Mouse (Mus musculus) intestine, embryonic 16.5 days (tissue): ENCODE measurements around the gene Gnl1. TPM values are rescaled to one million over a fixed set of nuclear protein-coding genes. Genes with fewer than 3 reads are reported as not detected.

Source experiments
- ATAC-seq: fragments of 200-750 bp; cut with Nextera tagmentation; 2 replicates; pipeline ENCODE4 v1.8.0; 2017; ENCODE audit warnings: moderate TSS enrichment, moderate library complexity
- H3K27ac ChIP-seq: fragments of 300-500 bp; sonication (generic); 2 replicates; pipeline ENCODE4 v1.5.1; 2014; ENCODE audit warnings: mild to moderate bottlenecking, low read length
- H3K27me3 ChIP-seq: fragments of 300-500 bp; sonication (generic); replicated peaks from 2 replicates; pipeline ENCODE4 v1.6.1; 2014; ENCODE audit warnings: low read length, control low read depth, mixed read lengths; ENCODE audit not compliant: control insufficient read depth, insufficient read depth
- H3K36me3 ChIP-seq: fragments of 300-500 bp; sonication (generic); 2 replicates; pipeline ENCODE4 v1.6.1; 2014; ENCODE audit warnings: low read length, control low read depth; ENCODE audit not compliant: control insufficient read depth, insufficient read depth
- H3K4me1 ChIP-seq: fragments of 300-500 bp; sonication (generic); 2 replicates; pipeline ENCODE4 v1.6.1; 2014; ENCODE audit warnings: low read length, control low read depth, mixed read lengths; ENCODE audit not compliant: control insufficient read depth, insufficient read depth
- H3K4me2 ChIP-seq: fragments of 300-500 bp; sonication (generic); 2 replicates; pipeline ENCODE4 v1.6.1; 2014; ENCODE audit warnings: low read depth, low read length, control low read depth
- H3K4me3 ChIP-seq: fragments of 300-500 bp; sonication (generic); 2 replicates; pipeline ENCODE4 v1.5.1; 2014; ENCODE audit warnings: mild to moderate bottlenecking, low read length
- H3K9ac ChIP-seq: fragments of 300-500 bp; sonication (generic); 2 replicates; pipeline ENCODE4 v1.6.1; 2014; ENCODE audit warnings: low read depth, low read length
- H3K9me3 ChIP-seq: fragments of 300-500 bp; sonication (generic); 2 replicates; pipeline ENCODE4 v1.6.1; 2016; ENCODE audit warnings: low read length, control low read depth; ENCODE audit not compliant: control insufficient read depth
- WGBS: fragments of 180-500 bp; shearing (Covaris S2); extraction: QIAGEN DNeasy Blood & Tissue Kit; methylation state at CpG from one replicate; pipeline ENCODE4 v1.1.7; 2014; 5-methylcytosine and 5-hydroxymethylcytosine counted together
- polyA plus RNA-seq: library from polyadenylated mRNA; unstranded; fragments of >200 nt; fragmentation: Nextera tagmentation; extraction: Ambion mirVana; gene quantifications from 2 replicates; pipeline ENCODE4 v1.2.1, GENCODE M21; 2015

Gnl1 gene
- polyA plus RNA-seq, 1 experiment from 2014 or later = 35.8 TPM

DNA sequence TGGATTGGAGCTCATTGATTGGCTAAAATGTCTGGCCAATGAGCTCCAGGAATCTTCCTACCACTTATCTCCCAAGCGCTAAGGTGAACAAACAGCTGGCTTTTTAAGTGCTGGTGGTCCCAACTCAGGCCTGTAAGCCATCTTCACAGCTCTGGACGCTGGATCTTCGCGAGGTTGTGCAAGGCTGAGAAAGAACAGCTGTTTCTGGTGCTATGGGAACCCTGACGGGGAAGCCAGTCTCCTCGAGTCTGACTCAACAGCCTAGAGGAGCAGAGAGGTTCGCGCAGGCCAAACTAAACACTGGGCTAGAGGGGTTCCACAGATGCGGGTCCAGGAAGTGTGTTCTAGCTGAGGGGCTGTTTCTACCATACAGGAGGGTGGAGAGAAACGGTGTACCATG is 12.1 kb downstream of the Gnl1 start:
- Histone ChIP-seq H3K4me3 (no peak overlapping the region), H3K9me3 (no peaks in the 10 kb centered on the region), H3K4me1 (peaks cover 7% of the 10 kb centered on the region; the same call in 1 of the 2 replicates), H3K27ac (no peak overlapping the region), H3K4me2 (no peak overlapping the region), H3K9ac (no peak overlapping the region), H3K36me3 (peaks cover 4% of the 10 kb centered on the region; the same call in 1 of the 2 replicates), H3K27me3 (no peaks in the 10 kb centered on the region)
- 28% methylated on average over 10 of the region's 10 CpGs for WGBS
- ATAC-seq = no peak

DNA sequence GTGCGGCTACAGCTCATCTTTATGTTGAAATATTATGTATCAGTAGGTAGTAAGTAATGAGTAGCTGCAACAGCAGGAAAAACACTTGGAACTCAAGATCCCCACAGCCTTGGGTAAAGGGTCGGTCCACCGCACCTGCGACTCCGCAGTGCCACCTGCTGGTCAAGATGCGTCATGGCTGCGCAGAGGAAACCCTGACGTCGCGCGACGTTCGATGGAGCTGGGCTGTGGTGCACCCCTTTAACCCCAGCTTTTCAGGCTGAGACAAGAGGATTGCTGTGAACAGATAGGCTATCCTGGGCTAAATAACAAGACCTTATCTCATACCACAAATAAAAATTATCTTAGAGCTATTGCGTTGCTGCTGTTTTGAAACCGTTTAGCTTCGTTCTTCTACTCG is 14.0 kb downstream of the Gnl1 start:
- peak overlapping the region; percentile 51 for H3K4me2 ChIP-seq
- peak overlapping the region; percentile 29 for H3K4me3 ChIP-seq
- no peaks in the 10 kb centered on the region for H3K36me3 ChIP-seq
- H3K9ac ChIP-seq = no peak overlapping the region
- H3K4me1 ChIP-seq = peaks cover 7% of the 10 kb centered on the region; the same call in 1 of the 2 replicates
- peak; percentile 63 for ATAC-seq
- no peaks in the 10 kb centered on the region for H3K27me3 ChIP-seq
- no peaks in the 10 kb centered on the region for H3K9me3 ChIP-seq
- H3K27ac ChIP-seq = no peak overlapping the region
- 6% methylated on average over 17 of the region's 17 CpGs for WGBS

DNA sequence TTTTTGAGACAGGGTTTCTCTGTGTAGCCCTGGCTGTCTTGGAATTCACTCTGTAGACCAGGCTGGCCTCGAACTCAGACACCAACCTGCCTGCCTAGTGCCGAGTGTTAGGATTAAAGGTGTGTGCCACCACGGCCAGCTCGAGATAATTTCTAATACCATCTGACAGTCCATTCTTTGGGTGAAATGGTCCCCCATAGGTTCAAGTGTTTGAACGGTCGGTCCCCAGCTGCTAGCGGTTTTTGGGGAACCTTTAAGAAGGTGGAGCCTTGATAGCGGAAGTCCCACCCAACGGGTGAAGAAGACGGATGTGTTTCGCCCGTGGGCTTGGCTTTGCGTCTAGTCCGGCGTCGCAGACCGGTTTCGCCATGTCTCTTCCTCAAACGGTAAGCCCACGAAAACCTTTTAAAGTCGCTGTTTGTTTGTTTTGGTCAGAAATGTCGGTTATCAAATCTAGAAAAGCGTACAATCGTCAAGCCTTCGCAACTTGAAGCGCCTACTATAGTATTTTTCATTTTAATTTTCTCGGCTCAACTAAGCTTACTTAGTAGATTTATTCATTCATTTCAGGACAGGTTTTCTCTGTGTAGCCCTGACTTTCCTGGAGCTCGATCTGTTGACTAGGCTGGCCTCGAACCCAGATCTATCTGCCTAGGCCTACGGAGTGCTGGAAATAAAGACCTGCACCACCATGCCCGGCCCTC is 14.7 kb downstream of the Gnl1 start:
- H3K4me2 ChIP-seq = peak overlapping the region; percentile 63
- no peaks in the 10 kb centered on the region for H3K27me3 ChIP-seq
- WGBS = 4% methylated on average over 31 of the region's 31 CpGs
- H3K4me3 ChIP-seq = peak overlapping the region; percentile 55
- 0 out of 2 replicates have a peak overlapping the region, but pooled peaks have one; percentile 12 for H3K27ac ChIP-seq
- peaks cover 7% of the 10 kb centered on the region; the same call in 1 of the 2 replicates for H3K4me1 ChIP-seq
- H3K36me3 ChIP-seq = no peaks in the 10 kb centered on the region
- peak; percentile 69 for ATAC-seq
- no peaks in the 10 kb centered on the region for H3K9me3 ChIP-seq
- peak overlapping the region; percentile 51 for H3K9ac ChIP-seq

DNA sequence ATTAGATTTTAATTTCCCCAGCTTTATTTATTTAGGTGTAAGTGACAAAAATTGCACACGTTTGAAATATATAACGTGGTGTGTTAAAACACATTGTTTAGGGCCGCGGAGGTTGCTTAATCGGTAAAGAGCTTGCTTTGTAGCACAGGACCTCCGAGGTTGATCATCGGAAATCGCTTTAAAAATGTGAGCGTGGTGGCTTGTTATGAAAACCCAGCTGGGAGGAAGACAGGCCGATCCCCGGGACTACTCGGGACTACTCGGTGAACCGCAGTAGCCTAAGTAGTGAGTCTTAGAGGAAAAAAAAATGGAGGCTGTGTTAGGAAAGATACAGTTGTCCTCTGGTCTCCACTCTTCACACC is 15.2 kb downstream of the Gnl1 start:
- Histone ChIP-seq H3K4me3 (peak overlapping the region; percentile 55), H3K27ac (no peak overlapping the region), H3K36me3 (no peaks in the 10 kb centered on the region), H3K9ac (peak overlapping the region; percentile 51), H3K4me2 (peak overlapping the region; percentile 63), H3K27me3 (no peaks in the 10 kb centered on the region), H3K4me1 (peaks cover 7% of the 10 kb centered on the region; the same call in 1 of the 2 replicates), H3K9me3 (no peaks in the 10 kb centered on the region)
- ATAC-seq = no peak
- WGBS = 1% methylated on average over 14 of the region's 14 CpGs

DNA sequence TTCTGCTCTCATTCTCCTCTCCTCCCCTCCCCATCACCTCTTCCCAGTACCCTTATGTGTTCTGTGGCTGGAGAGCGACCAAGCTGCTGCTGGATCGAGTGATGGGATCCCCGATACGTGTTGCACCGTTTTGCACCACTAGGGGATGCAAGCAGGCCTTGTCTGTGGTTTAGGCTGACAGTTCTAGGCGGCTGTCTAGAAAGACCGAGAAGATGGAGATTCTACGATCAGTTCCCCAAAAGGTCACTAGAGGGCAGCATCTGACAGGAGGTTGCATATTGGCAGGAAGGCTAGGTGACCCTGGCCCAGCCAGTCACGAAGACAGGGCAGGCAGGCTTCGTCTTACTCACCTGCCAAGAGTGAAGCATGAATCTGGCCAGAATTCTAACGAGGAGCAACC is 17.3 kb downstream of the Gnl1 start:
- H3K9ac ChIP-seq = no peak overlapping the region
- H3K36me3 ChIP-seq = no peaks in the 10 kb centered on the region
- under 1% methylated on average over 11 of the region's 11 CpGs for WGBS
- no peaks in the 10 kb centered on the region for H3K9me3 ChIP-seq
- peaks cover 12% of the 10 kb centered on the region; the same call in 1 of the 2 replicates for H3K4me1 ChIP-seq
- H3K4me2 ChIP-seq = no peak overlapping the region
- no peaks in the 10 kb centered on the region for H3K27me3 ChIP-seq
- ATAC-seq = peak; percentile 64
- H3K27ac ChIP-seq = no peak overlapping the region
- no peak overlapping the region for H3K4me3 ChIP-seq

DNA sequence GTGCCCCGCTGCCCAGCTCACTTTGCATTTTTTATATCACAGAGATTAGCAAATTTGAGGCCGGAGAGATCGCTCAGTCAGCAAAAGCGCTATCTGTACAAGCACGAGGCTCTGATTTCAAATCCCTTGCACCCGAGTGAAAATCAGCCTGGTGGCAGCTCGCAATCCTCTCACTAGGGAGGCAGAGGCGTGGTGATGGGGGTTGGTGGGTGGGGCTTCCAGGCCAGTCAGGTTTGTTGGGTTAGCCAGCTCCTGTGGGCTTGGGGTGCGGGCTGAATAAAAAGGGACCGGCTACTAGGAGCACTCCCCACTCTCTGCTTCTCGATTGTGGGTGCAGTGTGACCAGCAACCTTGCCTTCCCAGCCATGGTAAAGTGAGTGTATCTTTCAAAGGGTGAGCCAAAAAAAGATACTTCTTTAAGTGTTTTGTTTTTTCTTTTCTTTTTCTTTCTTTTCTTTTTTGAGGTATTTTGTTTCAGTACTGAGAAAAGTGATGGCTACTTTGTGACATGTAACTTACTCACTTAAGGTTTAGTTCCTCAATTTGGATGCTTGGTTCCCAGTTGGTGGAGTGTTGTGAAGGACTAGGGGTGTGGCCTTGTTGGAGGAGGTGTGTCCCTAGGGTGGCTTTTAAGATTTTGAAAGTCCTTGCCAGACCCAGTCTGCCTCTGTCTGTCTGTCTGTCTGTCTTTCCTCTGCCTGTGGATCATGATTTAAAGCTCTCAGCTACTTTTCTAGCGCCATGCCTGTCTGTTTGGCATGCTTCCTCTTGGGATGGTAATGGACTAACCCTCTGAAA is 18.3 kb downstream of the Gnl1 start:
- no peak for ATAC-seq
- Histone ChIP-seq H3K27ac (no peak overlapping the region), H3K36me3 (no peaks in the 10 kb centered on the region), H3K4me1 (peaks cover 11% of the 10 kb centered on the region; the same call in 1 of the 2 replicates), H3K9me3 (no peaks in the 10 kb centered on the region; the same call in 1 of the 2 replicates), H3K9ac (no peak overlapping the region), H3K4me3 (no peak overlapping the region), H3K27me3 (no peaks in the 10 kb centered on the region), H3K4me2 (no peak overlapping the region)
- WGBS = 63% methylated on average over 12 of the region's 12 CpGs

DNA sequence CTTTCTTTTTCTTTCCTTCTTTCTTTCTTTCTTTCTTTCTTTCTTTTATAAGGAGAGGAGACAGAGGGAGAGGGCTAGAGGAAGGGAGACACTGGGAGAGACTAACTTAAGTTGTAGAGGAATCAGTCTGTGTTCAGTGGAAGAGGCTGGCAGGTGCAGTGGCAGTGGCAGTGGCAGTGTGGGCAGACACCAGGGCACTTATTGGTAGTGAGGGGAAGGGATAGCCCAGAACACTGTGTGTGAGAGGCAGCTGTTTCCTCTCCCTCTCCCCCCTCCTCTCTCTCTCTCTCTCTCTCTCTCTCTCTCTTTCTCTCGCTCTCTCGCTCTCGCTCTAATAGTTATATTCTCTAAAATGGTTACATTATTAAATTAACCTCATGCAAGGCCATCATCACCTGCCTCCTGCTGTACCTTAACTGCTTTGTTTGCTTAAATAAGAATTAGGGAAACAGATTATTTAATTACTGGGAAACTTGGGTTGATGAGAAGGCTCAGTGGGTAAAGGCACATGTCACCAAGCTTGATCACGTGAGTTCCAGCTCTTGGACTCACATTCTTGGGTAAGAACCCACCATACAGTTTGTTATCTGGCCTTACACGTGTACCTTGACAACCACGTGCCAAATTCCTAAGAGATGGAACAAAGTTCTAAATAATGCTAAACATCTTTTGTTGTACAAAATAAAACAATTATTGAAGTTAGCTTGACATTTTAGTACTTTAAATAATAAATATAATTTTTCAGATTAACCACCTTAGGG is 19.1 kb downstream of the Gnl1 start:
- no peak overlapping the region for H3K27ac ChIP-seq
- no peak for ATAC-seq
- H3K9ac ChIP-seq = no peak overlapping the region
- no peak overlapping the region for H3K4me2 ChIP-seq
- H3K36me3 ChIP-seq = no peaks in the 10 kb centered on the region
- no peaks in the 10 kb centered on the region for H3K27me3 ChIP-seq
- no peak overlapping the region for H3K4me3 ChIP-seq
- peaks cover 11% of the 10 kb centered on the region; the same call in 1 of the 2 replicates for H3K4me1 ChIP-seq
- H3K9me3 ChIP-seq = no peaks in the 10 kb centered on the region; the same call in 1 of the 2 replicates
- WGBS = 86% methylated on average over 6 of the region's 6 CpGs

DNA sequence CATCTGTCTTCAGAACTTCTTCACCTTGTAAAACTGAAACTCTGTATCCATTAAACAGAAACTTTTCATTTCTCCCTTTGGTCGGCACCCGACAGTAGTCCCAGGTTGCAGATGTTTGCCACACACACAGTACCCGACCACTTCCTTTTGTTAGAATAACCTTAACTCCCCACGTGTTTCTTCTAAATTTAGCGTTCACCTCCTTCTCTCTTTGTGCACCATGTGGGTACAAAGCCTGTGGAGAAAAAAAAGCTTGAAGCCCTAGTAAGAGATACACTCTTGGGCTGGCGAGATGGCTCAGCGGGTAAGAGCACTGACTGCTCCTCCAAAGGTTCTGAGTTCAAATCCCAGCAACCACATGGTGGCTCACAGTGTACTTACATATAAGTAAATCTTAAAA is 19.7 kb downstream of the Gnl1 start:
- Histone ChIP-seq H3K36me3 (no peaks in the 10 kb centered on the region), H3K9me3 (no peaks in the 10 kb centered on the region; the same call in 1 of the 2 replicates), H3K27ac (no peak overlapping the region), H3K27me3 (no peaks in the 10 kb centered on the region), H3K4me1 (peaks cover 11% of the 10 kb centered on the region; the same call in 1 of the 2 replicates), H3K9ac (no peak overlapping the region), H3K4me3 (no peak overlapping the region), H3K4me2 (no peak overlapping the region)
- 82% methylated on average over 7 of the region's 7 CpGs for WGBS
- ATAC-seq = no peak

DNA sequence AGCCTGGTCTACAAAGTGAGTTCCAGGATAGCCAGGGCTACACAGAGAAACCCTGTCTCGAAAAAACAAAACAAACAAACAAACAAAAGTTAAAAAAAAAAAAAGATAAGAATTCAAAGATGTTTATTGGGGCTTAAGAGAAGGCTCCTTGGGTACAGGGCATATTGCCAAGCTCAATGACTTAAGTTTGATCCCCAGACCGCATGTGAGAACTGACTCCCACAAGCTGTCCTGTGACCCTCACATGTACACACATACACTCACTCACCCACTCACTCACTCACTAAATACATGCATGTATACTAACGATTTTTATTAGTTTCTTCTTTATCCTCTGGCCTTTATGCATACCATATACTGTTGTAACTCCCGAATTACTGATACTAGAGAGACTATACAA is 20.7 kb downstream of the Gnl1 start:
- 65% methylated on average over 4 of the region's 4 CpGs for WGBS
- Histone ChIP-seq H3K27me3 (no peaks in the 10 kb centered on the region), H3K4me3 (no peak overlapping the region), H3K36me3 (no peaks in the 10 kb centered on the region), H3K4me1 (peaks cover 9% of the 10 kb centered on the region; the same call in 1 of the 2 replicates), H3K4me2 (no peak overlapping the region), H3K9me3 (no peaks in the 10 kb centered on the region; the same call in 1 of the 2 replicates), H3K9ac (no peak overlapping the region), H3K27ac (no peak overlapping the region)
- no peak for ATAC-seq
